13 mouse cellular contexts compared by ENCODE assay signal in the genomic region with DNA sequence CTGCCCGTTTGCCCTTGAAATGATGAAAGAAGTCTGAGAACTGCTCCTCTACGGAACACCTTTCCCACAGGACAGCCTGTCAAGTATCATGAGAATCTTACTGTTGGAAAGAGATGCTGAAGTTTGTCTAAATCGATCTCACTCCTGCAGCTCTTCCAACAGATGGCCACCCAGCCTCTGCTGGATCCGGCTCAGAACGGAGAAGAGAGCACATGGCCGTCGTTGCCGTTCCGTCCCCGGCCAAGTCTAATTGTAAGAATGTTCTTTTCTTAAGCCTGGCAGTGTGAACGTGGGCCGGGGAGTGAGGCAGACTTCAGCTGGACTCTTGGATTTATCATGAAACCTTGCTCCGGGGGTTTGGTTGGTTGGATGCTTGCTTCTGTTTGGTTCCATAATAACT.
DNase-seq lines count a peak whose midpoint lies in the region; TF ChIP-seq lines count a peak whose summit lies in the region.
"Had no signal": no experiment of that assay in that cellular context is flagged by ENCODE, and none has a peak within 500 bp of the region (broad histone marks: within the 10 kb centered on the region; RNA-seq: fewer than 3 reads in every experiment).

No protein-coding gene starts in this region.

- intact Hi-C loops in left cerebral cortex, postnatal 4 days (cut with DNase I): no loop called here
- intact Hi-C loops in heart, adult 2 months (cut with DNase I): no loop called here
- intact Hi-C loops in heart, postnatal 36 days (cut with DNase I): no loop called here

- no peaks in the 10 kb centered on the region; the same call in 1 of the 2 replicates for H3K4me1 ChIP-seq in cerebellum, adult 2 months (ENCODE audit: control insufficient read depth, insufficient read depth, low read length)
- H3K4me1 ChIP-seq in heart, adult 2 months (ENCODE audit: control insufficient read depth, insufficient read depth, low read length): no peaks in the 10 kb centered on the region
- H3K4me1 ChIP-seq: forebrain, embryonic 15.5 days had no signal

- H3K27ac ChIP-seq in cerebellum, adult 2 months (ENCODE audit: insufficient read depth, low read length): no peak overlapping the region
- no peak overlapping the region for H3K27ac ChIP-seq in heart, adult 2 months
- H3K27ac ChIP-seq: forebrain, embryonic 15.5 days; liver, embryonic 14.5 days had no signal

- DNase-seq in cerebellum, postnatal 10 days: peak; percentile 54 to 70
- no peak for DNase-seq in cerebellum, adult 2 months
- DNase-seq in brain, embryonic 18.5 days (ENCODE audit: low read depth, low spot score): peak; percentile 22
- DNase-seq in layer of hippocampus, postnatal 14 days (ENCODE audit: low spot score in 2 of 2): peak; percentile 22 to 54
- DNase-seq in left cerebral cortex, postnatal 4 days: peak; percentile 19
- DNase-seq in heart, adult 2 months: no peak
- DNase-seq in heart, postnatal 36 days: no peak
- no peak for DNase-seq in lung, adult 18-20 months
- DNase-seq: adrenal gland, postnatal 36 days; cerebellum, adult 8-10 months; kidney, postnatal 4 days had no signal

- H3K27me3 ChIP-seq in cerebellum, adult 2 months (ENCODE audit: control insufficient read depth, insufficient read depth, low read length): no peaks in the 10 kb centered on the region
- no peaks in the 10 kb centered on the region for H3K27me3 ChIP-seq in heart, adult 2 months (ENCODE audit: control insufficient read depth, insufficient read depth, low read length)
- H3K27me3 ChIP-seq: forebrain, embryonic 15.5 days had no signal

- no peaks in the 10 kb centered on the region for H3K79me2 ChIP-seq in heart, adult 2 months (replicated peaks; ENCODE audit: control insufficient read depth, insufficient read depth, low read length)

- no peak overlapping the region for H3K4me3 ChIP-seq in cerebellum, adult 2 months (replicated peaks; ENCODE audit: insufficient read depth, low read depth, low read length)
- H3K4me3 ChIP-seq in heart, adult 2 months: no peak overlapping the region
- H3K4me3 ChIP-seq: forebrain, embryonic 15.5 days had no signal

- 13% methylated on average over 13 of the region's 13 CpGs for WGBS in cerebellum, adult 2 months
- WGBS in heart, adult 2 months: 84% methylated on average over 13 of the region's 13 CpGs

- TF ChIP-seq CTCF in cerebellum, adult 2 months (IDR thresholded peaks at IDR 0.05; ENCODE audit: borderline replicate concordance, insufficient read depth, low read depth, low read length): no peak
- TF ChIP-seq CTCF in heart, adult 2 months (IDR thresholded peaks at IDR 0.05): no peak

- H3K36me3 ChIP-seq in heart, adult 2 months (ENCODE audit: control insufficient read depth, insufficient read depth, low read length): no peaks in the 10 kb centered on the region
- H3K36me3 ChIP-seq: forebrain, embryonic 15.5 days had no signal

- TF ChIP-seq POLR2A in cerebellum, adult 2 months (IDR thresholded peaks at IDR 0.05; ENCODE audit: borderline replicate concordance, insufficient read depth, low read length): no peak
- no peak for TF ChIP-seq POLR2A in heart, adult 2 months (IDR thresholded peaks at IDR 0.05; ENCODE audit: insufficient read depth, low read depth, low read length)

- TF ChIP-seq EP300 in heart, adult 2 months (IDR thresholded peaks at IDR 0.05; ENCODE audit: insufficient read depth, low read depth, low read length): no peak

- no peak overlapping the region for H3K9ac ChIP-seq in heart, adult 2 months (ENCODE audit: low read depth, low read length)
- H3K9ac ChIP-seq: forebrain, embryonic 15.5 days; liver, embryonic 14.5 days had no signal

Comparison
In these comparisons a context has a peak if more than half of its experiments do, and no peak if none do; other contexts are left out.
1. DNase-seq: peak in cerebellum, postnatal 10 days (2 of 2), brain, embryonic 18.5 days (single experiment), layer of hippocampus, postnatal 14 days (2 of 2) and left cerebral cortex, postnatal 4 days (single experiment); none in cerebellum, adult 2 months (0 of 2), heart, adult 2 months (0 of 2), heart, postnatal 36 days (0 of 2) and lung, adult 18-20 months (0 of 2).